Mouse (Mus musculus): ENCODE results near the gene C1ql1. TPM values are rescaled to one million over a fixed set of nuclear protein-coding genes. Genes with fewer than 3 reads are reported as not detected.
A peak's percentile ranks its signal among the peaks of the same experiment; 100 is the strongest.
"Not testable (repeated sequence)": the region's sequence is repeated elsewhere in the genome, so short reads cannot be mapped to it uniquely, and the experiment has no call there.

The C1ql1 gene
- polyA plus RNA-seq, 1 experiment from 2014 or later, result 2.5 TPM

DNA sequence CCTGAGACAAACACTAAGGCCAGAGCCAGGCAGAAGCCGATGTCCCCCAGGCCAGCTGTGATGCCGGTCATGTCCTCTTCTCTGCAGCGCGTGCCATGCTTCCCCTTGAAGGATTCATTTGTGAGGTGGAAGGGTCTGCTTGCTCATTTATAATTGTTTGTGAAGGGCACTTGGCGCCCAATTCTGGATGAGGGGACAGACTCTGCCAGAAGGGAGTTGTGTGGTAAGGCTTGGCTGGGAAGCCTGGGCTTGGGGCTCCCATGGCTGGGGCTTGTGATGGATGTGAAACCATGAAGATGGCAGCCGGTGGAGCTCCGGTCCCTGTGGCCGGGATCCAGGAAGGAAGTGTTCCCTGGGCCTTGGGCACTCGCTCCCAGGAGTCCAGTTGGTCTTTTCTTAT lies 37.6 kb upstream of the C1ql1 start:
- no peaks in the 10 kb centered on the region for H3K36me3 ChIP-seq (ENCODE audit: insufficient read depth, low read length)

GRCm38 (mm10) chr11:102981151-102981890 lies 34.8 kb upstream of the C1ql1 start:
- Histone ChIP-seq H3K4me1 (ENCODE audit: insufficient read depth, low read length) (no peaks in the 10 kb centered on the region), H3K27me3 (ENCODE audit: insufficient read depth, low read length) (no peaks in the 10 kb centered on the region), H3K36me3 (ENCODE audit: insufficient read depth, low read length) (no peaks in the 10 kb centered on the region), H3K9me3 (ENCODE audit: low read length) (no peaks in the 10 kb centered on the region), H3K27ac (ENCODE audit: low read length) (no peak overlapping the region), H3K4me3 (ENCODE audit: low read length) (no peak overlapping the region), H3K9ac (replicated peaks; ENCODE audit: low read length) (no peak overlapping the region), H3K4me2 (replicated peaks; ENCODE audit: low read depth, low read length) (no peak overlapping the region)
- ATAC-seq (ENCODE audit: low FRiP score, low TSS enrichment), result no peak
- WGBS, result 52% methylated on average over 10 of the region's 10 CpGs

More for the DNA sequence above, 37.6 kb upstream of the C1ql1 start:
- WGBS, result 91% methylated on average over 9 of the region's 9 CpGs
- no peak for ATAC-seq (ENCODE audit: low FRiP score, low TSS enrichment)
- Histone ChIP-seq H3K4me2 (replicated peaks; ENCODE audit: low read depth, low read length) (no peak overlapping the region), H3K4me1 (ENCODE audit: insufficient read depth, low read length) (no peaks in the 10 kb centered on the region), H3K4me3 (ENCODE audit: low read length) (no peak overlapping the region), H3K9ac (replicated peaks; ENCODE audit: low read length) (no peak overlapping the region), H3K9me3 (ENCODE audit: low read length) (no peaks in the 10 kb centered on the region), H3K27me3 (ENCODE audit: insufficient read depth, low read length) (peaks cover 6% of the 10 kb centered on the region), H3K27ac (ENCODE audit: low read length) (no peak overlapping the region)

DNA sequence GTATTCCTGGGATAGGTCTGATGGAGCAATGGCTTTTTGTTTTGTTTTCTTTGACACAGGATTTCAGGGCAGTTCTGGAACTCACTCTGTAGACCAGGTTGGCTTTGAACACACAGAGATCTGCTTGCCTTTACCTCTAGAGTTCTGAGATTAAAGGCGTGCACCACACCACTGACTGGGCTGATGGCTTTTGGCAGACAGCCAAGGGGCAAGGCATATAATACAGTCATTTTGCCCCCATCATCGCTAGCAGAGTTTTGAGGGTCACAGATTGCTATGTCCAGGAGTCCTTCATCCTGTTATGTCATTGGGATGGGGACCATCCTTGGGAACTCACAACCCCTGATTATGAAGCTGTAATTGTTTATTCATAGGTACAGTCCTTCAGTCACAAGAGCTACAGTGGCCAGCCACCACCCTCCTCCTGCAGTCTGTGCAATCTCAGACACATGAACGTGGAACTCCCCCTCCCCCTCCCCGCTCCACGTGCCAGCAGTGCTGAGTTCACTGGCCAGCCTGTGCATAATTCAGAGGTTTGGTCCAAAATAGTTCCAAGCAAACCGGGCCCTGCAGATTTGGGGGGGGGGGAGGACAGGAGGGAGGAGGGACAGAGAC lies 31.7 kb upstream of the C1ql1 start:
- no peak overlapping the region for H3K9ac ChIP-seq (replicated peaks; ENCODE audit: low read length)
- H3K4me1 ChIP-seq (ENCODE audit: insufficient read depth, low read length), result no peaks in the 10 kb centered on the region
- H3K27ac ChIP-seq (ENCODE audit: low read length), result no peak overlapping the region
- H3K4me2 ChIP-seq (replicated peaks; ENCODE audit: low read depth, low read length), result no peak overlapping the region
- ATAC-seq (ENCODE audit: low FRiP score, low TSS enrichment), result no peak
- H3K9me3 ChIP-seq (ENCODE audit: low read length), result no peaks in the 10 kb centered on the region
- 43% methylated on average over 6 of the region's 6 CpGs for WGBS
- no peaks in the 10 kb centered on the region for H3K27me3 ChIP-seq (ENCODE audit: insufficient read depth, low read length)
- H3K36me3 ChIP-seq (ENCODE audit: insufficient read depth, low read length), result no peaks in the 10 kb centered on the region
- no peak overlapping the region for H3K4me3 ChIP-seq (ENCODE audit: low read length)

GRCm38 (mm10) chr11:102975966-102976365 lies 29.5 kb upstream of the C1ql1 start:
- not testable (repeated sequence) for H3K4me1 ChIP-seq (ENCODE audit: insufficient read depth, low read length); H3K9ac ChIP-seq (replicated peaks; ENCODE audit: low read length); H3K27me3 ChIP-seq (ENCODE audit: insufficient read depth, low read length); ATAC-seq (ENCODE audit: low FRiP score, low TSS enrichment); H3K4me2 ChIP-seq (replicated peaks; ENCODE audit: low read depth, low read length); H3K9me3 ChIP-seq (ENCODE audit: low read length); H3K4me3 ChIP-seq (ENCODE audit: low read length); H3K36me3 ChIP-seq (ENCODE audit: insufficient read depth, low read length); H3K27ac ChIP-seq (ENCODE audit: low read length)
- 85% methylated on average over 9 of the region's 9 CpGs for WGBS

DNA sequence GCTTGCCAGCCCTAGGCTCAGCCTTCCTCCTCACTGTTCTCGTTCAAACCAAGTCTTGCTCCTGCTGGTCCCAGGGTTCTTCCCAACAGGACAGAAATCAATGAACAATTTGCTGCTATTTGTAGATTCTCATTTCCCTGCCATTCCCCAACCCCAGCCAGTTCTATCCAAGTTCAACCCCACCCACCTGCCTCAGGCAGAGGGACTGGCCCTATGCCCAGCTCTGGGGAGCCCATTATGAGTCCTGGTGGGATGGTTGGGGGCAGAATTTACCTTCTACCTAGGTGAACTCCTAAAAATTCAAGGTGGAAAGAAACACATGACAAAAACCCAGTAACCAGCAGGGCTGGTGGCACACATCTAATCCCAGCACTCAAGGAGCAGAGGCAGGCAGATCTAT lies 25.8 kb upstream of the C1ql1 start:
- Histone ChIP-seq H3K9ac (replicated peaks; ENCODE audit: low read length) (no peak overlapping the region), H3K4me2 (replicated peaks; ENCODE audit: low read depth, low read length) (no peak overlapping the region), H3K27ac (ENCODE audit: low read length) (no peak overlapping the region), H3K9me3 (ENCODE audit: low read length) (no peaks in the 10 kb centered on the region), H3K4me1 (ENCODE audit: insufficient read depth, low read length) (no peaks in the 10 kb centered on the region), H3K27me3 (ENCODE audit: insufficient read depth, low read length) (peaks cover 16% of the 10 kb centered on the region), H3K4me3 (ENCODE audit: low read length) (no peak overlapping the region), H3K36me3 (ENCODE audit: insufficient read depth, low read length) (no peaks in the 10 kb centered on the region)
- ATAC-seq (ENCODE audit: low FRiP score, low TSS enrichment), result no peak
- WGBS, result 59% methylated on average over 1 of the region's 1 CpGs

DNA sequence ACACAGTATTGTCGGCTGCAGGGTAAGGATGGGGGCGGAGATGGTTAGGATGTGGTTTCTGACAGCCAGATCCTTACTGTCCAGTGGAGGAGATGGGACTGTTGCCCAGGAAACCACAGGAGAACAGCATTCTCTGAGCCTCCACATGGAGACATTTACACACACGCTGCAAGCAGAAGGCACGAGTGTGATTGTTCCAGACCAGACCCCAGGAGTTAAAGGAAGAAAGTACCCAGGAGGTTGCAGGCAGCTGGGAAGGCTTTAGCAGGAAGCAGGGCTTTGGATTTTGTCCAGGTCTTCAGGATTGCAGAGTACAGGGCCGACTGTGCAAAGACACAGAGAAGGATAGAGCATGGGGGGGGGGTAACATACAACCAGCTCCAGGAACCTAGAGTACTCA lies 25.1 kb upstream of the C1ql1 start:
- Histone ChIP-seq H3K4me1 (ENCODE audit: insufficient read depth, low read length) (no peaks in the 10 kb centered on the region), H3K9me3 (ENCODE audit: low read length) (no peaks in the 10 kb centered on the region), H3K9ac (replicated peaks; ENCODE audit: low read length) (no peak overlapping the region), H3K27ac (ENCODE audit: low read length) (no peak overlapping the region), H3K36me3 (ENCODE audit: insufficient read depth, low read length) (no peaks in the 10 kb centered on the region), H3K4me3 (ENCODE audit: low read length) (no peak overlapping the region), H3K4me2 (replicated peaks; ENCODE audit: low read depth, low read length) (no peak overlapping the region), H3K27me3 (ENCODE audit: insufficient read depth, low read length) (peaks cover 16% of the 10 kb centered on the region)
- no peak for ATAC-seq (ENCODE audit: low FRiP score, low TSS enrichment)
- WGBS, result 42% methylated on average over 5 of the region's 5 CpGs

GRCm38 (mm10) chr11:102964547-102965091 lies 18.1 kb upstream of the C1ql1 start:
- 49% methylated on average over 16 of the region's 16 CpGs for WGBS
- Histone ChIP-seq H3K36me3 (ENCODE audit: insufficient read depth, low read length) (no peaks in the 10 kb centered on the region), H3K27ac (ENCODE audit: low read length) (no peak overlapping the region), H3K4me2 (replicated peaks; ENCODE audit: low read depth, low read length) (peak overlapping the region; percentile 45), H3K9me3 (ENCODE audit: low read length) (no peaks in the 10 kb centered on the region), H3K4me1 (ENCODE audit: insufficient read depth, low read length) (peaks cover 28% of the 10 kb centered on the region), H3K4me3 (ENCODE audit: low read length) (no peak overlapping the region), H3K27me3 (ENCODE audit: insufficient read depth, low read length) (peaks cover 16% of the 10 kb centered on the region), H3K9ac (replicated peaks; ENCODE audit: low read length) (no peak overlapping the region)
- ATAC-seq (ENCODE audit: low FRiP score, low TSS enrichment), result peak; percentile 87

GRCm38 (mm10) chr11:102963855-102964546 lies 17.5 kb upstream of the C1ql1 start:
- no peak overlapping the region for H3K27ac ChIP-seq (ENCODE audit: low read length)
- 0 out of 2 replicates have a peak, but pooled peaks have one; percentile 67 for ATAC-seq (ENCODE audit: low FRiP score, low TSS enrichment)
- no peak overlapping the region for H3K4me3 ChIP-seq (ENCODE audit: low read length)
- H3K9ac ChIP-seq (replicated peaks; ENCODE audit: low read length), result peak overlapping the region; percentile 54
- H3K4me1 ChIP-seq (ENCODE audit: insufficient read depth, low read length), result peaks cover 28% of the 10 kb centered on the region
- no peaks in the 10 kb centered on the region for H3K36me3 ChIP-seq (ENCODE audit: insufficient read depth, low read length)
- H3K9me3 ChIP-seq (ENCODE audit: low read length), result no peaks in the 10 kb centered on the region
- WGBS, result 18% methylated on average over 24 of the region's 24 CpGs
- peak overlapping the region; percentile 45 for H3K4me2 ChIP-seq (replicated peaks; ENCODE audit: low read depth, low read length)
- peaks cover 15% of the 10 kb centered on the region for H3K27me3 ChIP-seq (ENCODE audit: insufficient read depth, low read length)

- Histone ChIP-seq H3K4me1 (ENCODE audit: insufficient read depth, low read length) (peaks cover 28% of the 10 kb centered on the region), H3K27me3 (ENCODE audit: insufficient read depth, low read length) (peaks cover 15% of the 10 kb centered on the region), H3K27ac (ENCODE audit: low read length) (no peak overlapping the region), H3K9ac (replicated peaks; ENCODE audit: low read length) (peak overlapping the region; percentile 54), H3K9me3 (ENCODE audit: low read length) (no peaks in the 10 kb centered on the region), H3K4me2 (replicated peaks; ENCODE audit: low read depth, low read length) (peak overlapping the region; percentile 45), H3K36me3 (ENCODE audit: insufficient read depth, low read length) (no peaks in the 10 kb centered on the region), H3K4me3 (ENCODE audit: low read length) (peak overlapping the region; percentile 3; the same call in 1 of the 2 replicates)
- ATAC-seq (ENCODE audit: low FRiP score, low TSS enrichment), result peak; percentile 12; the same call in 1 of the 2 replicates
- 7% methylated on average over 16 of the region's 16 CpGs for WGBS
Observed at GRCm38 (mm10) chr11:102963246-102963854, 16.9 kb upstream of the C1ql1 start.

All from kidney, embryonic 16.5 days (tissue).